Comparison of ENCODE assay signal across 7 mouse cellular contexts in genomic region chr7:44815721-44816469, GRCm38 (mm10). TPM values are rescaled to one million over a fixed set of nuclear protein-coding genes. Genes with fewer than 3 reads are reported as not detected.
A peak's percentile ranks its signal among the peaks of the same experiment; 100 is the strongest.
DNase-seq lines count a peak whose midpoint lies in the region; ATAC-seq lines count a peak whose summit lies in the region.

Gene Nup62, plus strand, starts transcription at chr7:44816088.
Gene Il4i1, plus strand, starts transcription at chr7:44816387.

- peaks cover 17% of the 10 kb centered on the region; the same call in 1 of the 2 replicates for H3K36me3 ChIP-seq in intestine, embryonic 16.5 days (ENCODE audit: control insufficient read depth, insufficient read depth, low read length)
- no peaks in the 10 kb centered on the region for H3K36me3 ChIP-seq in midbrain, embryonic 11.5 days (ENCODE audit: control insufficient read depth, insufficient read depth, low read length)

- no peaks in the 10 kb centered on the region for H3K27me3 ChIP-seq in intestine, embryonic 16.5 days (replicated peaks; ENCODE audit: control insufficient read depth, insufficient read depth, low read length)
- no peaks in the 10 kb centered on the region for H3K27me3 ChIP-seq in midbrain, embryonic 11.5 days (ENCODE audit: control insufficient read depth, insufficient read depth, low read length)

- under 1% methylated on average over 62 of the region's 62 CpGs for WGBS in intestine, embryonic 16.5 days
- under 1% methylated on average over 54 of the region's 62 CpGs for WGBS in midbrain, embryonic 11.5 days

- peak within 1 kb of the TSS; percentile 95 for H3K9ac ChIP-seq in intestine, embryonic 16.5 days (ENCODE audit: low read depth, low read length)
- peak within 1 kb of the TSS; percentile 95 for H3K9ac ChIP-seq in midbrain, embryonic 11.5 days (ENCODE audit: low read length)

- peak within 1 kb of the TSS; percentile 79 for H3K4me2 ChIP-seq in intestine, embryonic 16.5 days (ENCODE audit: low read depth, low read length)
- peak within 1 kb of the TSS; percentile 97 for H3K4me2 ChIP-seq in midbrain, embryonic 11.5 days

- intact Hi-C loops in left cerebral cortex, postnatal 36 days (cut with DNase I): loop anchor here (1.0 kb wide), 1 partner anchor 68 kb away; the partner anchor contains the start of gene Vrk3

- peak; percentile 94 for ATAC-seq in intestine, embryonic 16.5 days
- peak; percentile 95 for ATAC-seq in midbrain, embryonic 11.5 days (ENCODE audit: low FRiP score)

- peaks cover 35% of the 10 kb centered on the region for H3K4me1 ChIP-seq in intestine, embryonic 16.5 days (ENCODE audit: control insufficient read depth, insufficient read depth, low read length)
- H3K4me1 ChIP-seq in midbrain, embryonic 11.5 days (ENCODE audit: control insufficient read depth, insufficient read depth, low read length): peaks cover 32% of the 10 kb centered on the region

- peak within 1 kb of the TSS; percentile 98 for H3K27ac ChIP-seq in intestine, embryonic 16.5 days (ENCODE audit: low read length)
- H3K27ac ChIP-seq in midbrain, embryonic 11.5 days (ENCODE audit: low read depth, low read length): peak within 1 kb of the TSS; percentile 93

- peak; percentile 98 for DNase-seq in adrenal gland, adult 8-10 months
- DNase-seq in embryo, embryonic 9.5 days (ENCODE audit: extremely low spot score): peak; percentile 99
- peak; percentile 99 to 100 for DNase-seq in gastrocnemius, postnatal 4 days (ENCODE audit: low spot score in 2 of 2)
- peak; percentile 98 for DNase-seq in left cerebral cortex, postnatal 36 days (ENCODE audit: low spot score in 2 of 2)
- DNase-seq in midbrain, embryonic 11.5 days (ENCODE audit: low spot score, missing footprints): peak; percentile 100
- DNase-seq in skeletal muscle tissue, adult 2 months (ENCODE audit: low read depth, low spot score): peak; percentile 99

- peak within 1 kb of the TSS; percentile 82 for H3K4me3 ChIP-seq in intestine, embryonic 16.5 days (ENCODE audit: low read length)
- H3K4me3 ChIP-seq in midbrain, embryonic 11.5 days (ENCODE audit: low read depth, low read length): peak within 1 kb of the TSS; percentile 86

- no peaks in the 10 kb centered on the region for H3K9me3 ChIP-seq in intestine, embryonic 16.5 days (ENCODE audit: control insufficient read depth, low read length)
- no peaks in the 10 kb centered on the region for H3K9me3 ChIP-seq in midbrain, embryonic 11.5 days (ENCODE audit: control insufficient read depth, low read length)

RNA-seq across cellular contexts. Expression of gene Nup62, which starts in this region (rescaled TPM):
- total RNA-seq in adrenal gland, adult 8-10 months (2022): 10 to 100 TPM; 33.8 to 42.8 (median 37.8) TPM
- total RNA-seq in gastrocnemius, postnatal 4 days (2021): 10 to 100 TPM; 49.4 to 53.1 TPM
- polyA plus RNA-seq in intestine, embryonic 16.5 days (2015; fragmentation: Nextera tagmentation; extraction: Ambion mirVana): 78.7 and 87.8 TPM in 2 replicates
- total RNA-seq in left cerebral cortex, postnatal 36 days (2021): 10 to 100 TPM; 28.1 to 32.2 TPM
- polyA plus RNA-seq in midbrain, embryonic 11.5 days (2014; fragmentation: Nextera tagmentation; extraction: Ambion mirVana): 60.2 and 64.1 TPM in 2 replicates

RNA-seq across cellular contexts. Expression of gene Il4i1, which starts in this region (rescaled TPM):
- 1 to 10 TPM; 1.7 to 3.7 (median 2.5) TPM for total RNA-seq in adrenal gland, adult 8-10 months (2022)
- total RNA-seq in gastrocnemius, postnatal 4 days (2021): 1 to 10 TPM; 1.6 to 1.8 TPM
- polyA plus RNA-seq in intestine, embryonic 16.5 days (2015; fragmentation: Nextera tagmentation; extraction: Ambion mirVana): 1.5 and 1.8 TPM in 2 replicates
- total RNA-seq in left cerebral cortex, postnatal 36 days (2021): 1 to 10 TPM; 2.2 to 2.4 TPM
- 0.84 and 1.2 TPM in 2 replicates for polyA plus RNA-seq in midbrain, embryonic 11.5 days (2014; fragmentation: Nextera tagmentation; extraction: Ambion mirVana)

Comparison
In these comparisons a context has a peak if more than half of its experiments do, and no peak if none do; other contexts are left out.
1. Peak in every context shown above with its lines: DNase-seq, ATAC-seq, H3K4me3 ChIP-seq and H3K27ac ChIP-seq.